Mouse (Mus musculus): ENCODE data around the gene B230217C12Rik. TPM values are rescaled to one million over a fixed set of nuclear protein-coding genes. Genes with fewer than 3 reads are reported as not detected.

Gene B230217C12Rik
- total and polyA plus RNA-seq, 2 experiments, result 0.09 to 0.29 TPM

GRCm38 (mm10) chr11:97799146-97799993 is 41.2 kb upstream of the B230217C12Rik start:
- Histone ChIP-seq H3K4me1 (ENCODE audit: control insufficient read depth, insufficient read depth, low read length) (peaks cover 23% of the 10 kb centered on the region), H3K4me3 (ENCODE audit: insufficient read depth, low read depth, low read length) (peak overlapping the region; percentile 97), H3K36me3 (ENCODE audit: control insufficient read depth, insufficient read depth, low read length) (no peaks in the 10 kb centered on the region), H3K79me2 (ENCODE audit: control insufficient read depth, insufficient read depth, low read length) (peaks cover 6% of the 10 kb centered on the region; the same call in 1 of the 2 replicates), H3K27me3 (ENCODE audit: control insufficient read depth, insufficient read depth, low read length) (no peaks in the 10 kb centered on the region), H3K9ac (ENCODE audit: low read depth, low read length) (peak overlapping the region; percentile 91), H3K27ac (replicated peaks; ENCODE audit: insufficient read depth, low read depth, low read length) (peak overlapping the region; percentile 97)
- WGBS, result under 1% methylated on average over 69 of the region's 71 CpGs
- peak; percentile 62 for DNase-seq (ENCODE audit: extremely low read depth, low read depth, low spot score)
- TF ChIP-seq POLR2A (IDR thresholded peaks at IDR 0.05; ENCODE audit: extremely low read depth, insufficient read depth, low read length), result peak; percentile 92
- TF ChIP-seq CTCF (IDR thresholded peaks at IDR 0.05; ENCODE audit: low read depth, low read length), result no peak

- Histone ChIP-seq H3K79me2 (ENCODE audit: control insufficient read depth, insufficient read depth, low read length) (peaks cover 13% of the 10 kb centered on the region; the same call in 1 of the 2 replicates), H3K4me3 (ENCODE audit: insufficient read depth, low read depth, low read length) (peak overlapping the region; percentile 97), H3K36me3 (ENCODE audit: control insufficient read depth, insufficient read depth, low read length) (no peaks in the 10 kb centered on the region), H3K9ac (ENCODE audit: low read depth, low read length) (peak overlapping the region; percentile 91), H3K4me1 (ENCODE audit: control insufficient read depth, insufficient read depth, low read length) (peaks cover 28% of the 10 kb centered on the region), H3K27me3 (ENCODE audit: control insufficient read depth, insufficient read depth, low read length) (no peaks in the 10 kb centered on the region), H3K27ac (replicated peaks; ENCODE audit: insufficient read depth, low read depth, low read length) (peak overlapping the region; percentile 97)
- under 1% methylated on average over 34 of the region's 43 CpGs for WGBS
- DNase-seq (ENCODE audit: extremely low read depth, low read depth, low spot score), result peak; percentile 63
- TF ChIP-seq POLR2A (IDR thresholded peaks at IDR 0.05; ENCODE audit: extremely low read depth, insufficient read depth, low read length) (0 out of 2 replicates have a peak, but pooled peaks have one; percentile 34), CTCF (IDR thresholded peaks at IDR 0.05; ENCODE audit: low read depth, low read length) (no peak)
Measured at GRCm38 (mm10) chr11:97799994-97800690, 40.4 kb upstream of the B230217C12Rik start.

GRCm38 (mm10) chr11:97800691-97801408 is 39.7 kb upstream of the B230217C12Rik start:
- DNase-seq (ENCODE audit: extremely low read depth, low read depth, low spot score), result peak; percentile 84
- H3K4me1 ChIP-seq (ENCODE audit: control insufficient read depth, insufficient read depth, low read length), result peaks cover 33% of the 10 kb centered on the region
- H3K9ac ChIP-seq (ENCODE audit: low read depth, low read length), result peak overlapping the region; percentile 91
- WGBS, result under 1% methylated on average over 17 of the region's 17 CpGs
- peak overlapping the region; percentile 97 for H3K4me3 ChIP-seq (ENCODE audit: insufficient read depth, low read depth, low read length)
- H3K27me3 ChIP-seq (ENCODE audit: control insufficient read depth, insufficient read depth, low read length), result no peaks in the 10 kb centered on the region
- H3K79me2 ChIP-seq (ENCODE audit: control insufficient read depth, insufficient read depth, low read length), result peaks cover 13% of the 10 kb centered on the region; the same call in 1 of the 2 replicates
- H3K27ac ChIP-seq (replicated peaks; ENCODE audit: insufficient read depth, low read depth, low read length), result peak overlapping the region; percentile 97
- no peak for TF ChIP-seq POLR2A (IDR thresholded peaks at IDR 0.05; ENCODE audit: extremely low read depth, insufficient read depth, low read length)
- TF ChIP-seq CTCF (IDR thresholded peaks at IDR 0.05; ENCODE audit: low read depth, low read length), result no peak
- no peaks in the 10 kb centered on the region for H3K36me3 ChIP-seq (ENCODE audit: control insufficient read depth, insufficient read depth, low read length)

DNA sequence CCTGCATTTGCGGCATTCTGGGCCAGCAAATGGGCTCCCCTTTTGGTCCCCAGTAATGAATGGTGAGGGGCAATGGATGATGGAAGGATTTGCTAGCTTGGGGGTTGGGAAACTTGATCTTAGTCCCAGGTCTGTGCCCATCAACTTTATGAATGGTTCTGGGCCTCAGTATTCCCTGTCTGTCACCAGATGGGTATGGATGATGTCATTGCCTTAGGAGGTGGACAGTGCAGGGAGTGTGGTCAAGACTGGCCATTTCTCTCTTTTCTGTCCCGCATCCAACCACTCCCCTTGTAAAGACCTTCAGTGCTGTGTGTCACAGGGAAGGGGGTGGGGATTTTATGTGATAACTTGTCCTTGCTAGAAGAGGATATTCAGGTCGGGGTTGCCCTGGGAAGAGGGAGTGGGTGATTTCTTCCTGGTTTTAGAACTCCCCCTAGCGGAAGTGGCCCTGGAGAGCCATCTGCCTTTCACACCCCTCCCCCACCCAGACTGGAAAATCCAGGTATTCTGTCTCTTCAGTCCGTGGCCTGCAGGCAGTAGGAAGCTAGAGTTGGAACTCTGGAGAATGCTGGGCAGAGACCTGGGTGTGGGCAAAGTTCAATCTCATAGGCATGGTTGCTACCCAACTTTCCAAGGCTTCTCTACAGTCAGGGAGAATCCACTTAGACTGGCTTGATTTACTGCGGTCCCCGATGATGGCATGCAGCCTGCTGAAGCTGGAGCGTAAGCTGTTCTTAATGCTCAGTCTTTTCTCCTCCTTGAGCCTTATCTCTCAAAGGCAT is 39.0 kb upstream of the B230217C12Rik start:
- TF ChIP-seq POLR2A (IDR thresholded peaks at IDR 0.05; ENCODE audit: extremely low read depth, insufficient read depth, low read length) (no peak), CTCF (IDR thresholded peaks at IDR 0.05; ENCODE audit: low read depth, low read length) (peak; percentile 65)
- WGBS, result 13% methylated on average over 8 of the region's 8 CpGs

DNA sequence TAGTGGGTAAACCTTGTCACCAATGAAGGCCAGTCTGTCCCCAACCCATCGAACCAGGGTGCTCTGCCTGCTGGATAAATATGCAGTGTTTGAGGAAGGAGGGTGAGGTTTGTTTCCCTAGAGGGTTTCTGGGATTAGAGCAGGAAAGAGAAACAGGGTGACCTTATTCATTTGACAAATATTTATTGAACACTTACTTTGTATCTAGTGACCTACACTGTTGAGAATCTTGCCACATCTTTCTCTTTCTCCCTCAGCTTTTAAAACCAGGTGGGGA is 38.4 kb upstream of the B230217C12Rik start:
- H3K27ac ChIP-seq (replicated peaks; ENCODE audit: insufficient read depth, low read depth, low read length), result peak overlapping the region; percentile 97
- peaks cover 37% of the 10 kb centered on the region for H3K4me1 ChIP-seq (ENCODE audit: control insufficient read depth, insufficient read depth, low read length)
- H3K36me3 ChIP-seq (ENCODE audit: control insufficient read depth, insufficient read depth, low read length), result peaks cover 2% of the 10 kb centered on the region; the same call in 1 of the 2 replicates
- DNase-seq (ENCODE audit: extremely low read depth, low read depth, low spot score), result peak; percentile 78
- TF ChIP-seq CTCF (IDR thresholded peaks at IDR 0.05; ENCODE audit: low read depth, low read length), result no peak
- TF ChIP-seq POLR2A (IDR thresholded peaks at IDR 0.05; ENCODE audit: extremely low read depth, insufficient read depth, low read length), result no peak
- H3K27me3 ChIP-seq (ENCODE audit: control insufficient read depth, insufficient read depth, low read length), result no peaks in the 10 kb centered on the region
- H3K9ac ChIP-seq (ENCODE audit: low read depth, low read length), result no peak overlapping the region
- 3% methylated on average over 1 of the region's 1 CpGs for WGBS
- H3K79me2 ChIP-seq (ENCODE audit: control insufficient read depth, insufficient read depth, low read length), result peaks cover 20% of the 10 kb centered on the region; the same call in 1 of the 2 replicates
- no peak overlapping the region for H3K4me3 ChIP-seq (ENCODE audit: insufficient read depth, low read depth, low read length)

More for the DNA sequence above, 39.0 kb upstream of the B230217C12Rik start:
- DNase-seq (ENCODE audit: extremely low read depth, low read depth, low spot score), result peak; percentile 85
- Histone ChIP-seq H3K79me2 (ENCODE audit: control insufficient read depth, insufficient read depth, low read length) (peaks cover 20% of the 10 kb centered on the region; the same call in 1 of the 2 replicates), H3K4me3 (ENCODE audit: insufficient read depth, low read depth, low read length) (peak overlapping the region; percentile 1; the same call in 1 of the 2 replicates), H3K4me1 (ENCODE audit: control insufficient read depth, insufficient read depth, low read length) (peaks cover 37% of the 10 kb centered on the region), H3K9ac (ENCODE audit: low read depth, low read length) (no peak overlapping the region; the same call in 1 of the 2 replicates), H3K27ac (replicated peaks; ENCODE audit: insufficient read depth, low read depth, low read length) (peak overlapping the region; percentile 97), H3K27me3 (ENCODE audit: control insufficient read depth, insufficient read depth, low read length) (no peaks in the 10 kb centered on the region), H3K36me3 (ENCODE audit: control insufficient read depth, insufficient read depth, low read length) (no peaks in the 10 kb centered on the region)
